Mouse (Mus musculus) lung, adult 2 months (tissue): ENCODE data around the gene Defb35. TPM values are rescaled to one million over a fixed set of nuclear protein-coding genes. Genes with fewer than 3 reads are reported as not detected.
A peak's percentile ranks its signal among the peaks of the same experiment; 100 is the strongest.
"Not testable (repeated sequence)": the region's sequence is repeated elsewhere in the genome, so short reads cannot be mapped to it uniquely, and the experiment has no call there.

ENCODE experiments used
- DNase-seq: peaks from one replicate; pipeline ENCODE4 v3.0.0; 2022
- H3K4me1 ChIP-seq: fragments of 200-500 bp; 2 replicates; pipeline ENCODE4 v1.6.1; 2011; ENCODE audit warnings: low read length; ENCODE audit not compliant: control insufficient read depth, insufficient read depth
- H3K4me3 ChIP-seq: fragments of 200-500 bp; replicated peaks from 2 replicates; pipeline ENCODE3; 2011; ENCODE audit warnings: low read depth, mild to moderate bottlenecking, control low read depth, low read length; ENCODE audit errors: extremely low read depth
- CTCF ChIP-seq: fragments of 200-500 bp; IDR thresholded peaks from 2 replicates; pipeline ENCODE4 v1.5.1; 2011; ENCODE audit warnings: mild to moderate bottlenecking, low read length, control low read depth; ENCODE audit not compliant: insufficient read depth
- POLR2A ChIP-seq: fragments of 200-500 bp; IDR thresholded peaks from 2 replicates; pipeline ENCODE4 v1.6.1; 2011; ENCODE audit warnings: low read depth, mild to moderate bottlenecking, control low read depth, low read length, borderline replicate concordance; ENCODE audit errors: extremely low read depth
- whole genome bisulfite sequencing: fragments of 180-500 bp; shearing (Covaris S2); methylation state at CpG from one replicate; pipeline ENCODE4 v1.1.7; 2018; 5-methylcytosine and 5-hydroxymethylcytosine counted together
- polyA plus RNA-seq: library from polyadenylated mRNA; depleted of rRNA; stranded (reverse); fragments of >200 nt; gene quantifications from 2 replicates; pipeline ENCODE4 v1.2.3, GENCODE M21; 2012; rRNA removed

Gene Defb35
- not detected in 2 replicates for polyA plus RNA-seq

- WGBS: 78% methylated on average over 4 of the region's 4 CpGs
Observed at GRCm38 (mm10) chr8:21938052-21938451, at the start of gene Defb35. Gene Defb35 (plus strand): TSS chr8:21938352.

DNA sequence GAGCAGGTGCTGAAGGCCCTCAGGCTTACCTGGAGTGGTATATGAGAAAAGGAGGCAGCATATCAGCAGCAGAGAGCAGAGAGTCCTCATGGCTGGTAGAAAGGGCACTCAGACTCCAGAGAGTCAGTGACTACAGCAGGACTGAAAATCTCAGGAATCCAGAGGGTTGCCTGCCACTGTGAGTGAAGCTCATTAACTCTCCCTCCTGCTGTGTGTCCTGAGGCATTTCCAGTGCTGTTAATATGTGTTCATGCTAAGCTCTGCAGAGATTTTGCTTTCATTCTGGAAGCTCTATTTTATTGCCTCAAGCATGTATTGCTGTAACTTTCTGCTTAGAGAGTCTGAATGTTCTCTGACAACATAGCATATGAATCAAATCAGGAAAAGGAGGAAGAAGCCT, 31.9 kb upstream of the Defb35 start, which contains the start of gene Defb11:
Defb11 (minus strand) TSS at position 123 of the 400 bp plus-strand sequence.
- not testable (repeated sequence) for H3K4me1 ChIP-seq, DNase-seq, H3K4me3 ChIP-seq

More at GRCm38 (mm10) chr8:21938052-21938451, at the start of gene Defb35:
- not testable (repeated sequence) for H3K4me3 ChIP-seq, H3K4me1 ChIP-seq, DNase-seq

DNA sequence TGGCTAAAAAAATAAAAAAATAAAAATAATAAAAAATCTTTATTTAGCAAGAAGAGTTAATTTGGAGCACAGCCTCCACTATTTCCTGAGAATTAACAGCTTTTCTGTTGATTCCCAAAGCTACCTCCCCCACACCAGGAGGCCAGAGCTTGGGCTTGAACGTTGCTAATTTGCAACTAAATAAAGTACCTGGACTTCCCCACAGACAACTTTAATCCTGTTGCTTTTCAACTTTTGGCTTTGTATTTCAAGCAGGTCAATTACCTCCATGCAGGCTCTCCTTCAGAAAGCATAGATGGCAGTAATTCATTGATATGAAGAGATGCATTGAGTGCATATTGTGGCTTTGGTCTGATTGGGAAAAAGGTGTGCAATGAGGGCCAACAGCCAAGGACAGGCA, 26.2 kb upstream of the Defb35 start:
- WGBS: 14% methylated on average over 1 of the region's 1 CpGs
- no peaks in the 10 kb centered on the region for H3K4me1 ChIP-seq

GRCm38 (mm10) chr8:21912554-21912953, 25.6 kb upstream of the Defb35 start:
- 13% methylated on average over 2 of the region's 2 CpGs for WGBS
- no peak for TF ChIP-seq POLR2A
- no peak for TF ChIP-seq CTCF
- H3K4me1 ChIP-seq: no peaks in the 10 kb centered on the region
- no peak overlapping the region for H3K4me3 ChIP-seq
- DNase-seq: no peak

More for the DNA sequence above, 26.2 kb upstream of the Defb35 start:
- no peak for DNase-seq
- no peak overlapping the region for H3K4me3 ChIP-seq
- TF ChIP-seq CTCF (no peak), POLR2A (no peak)

GRCm38 (mm10) chr8:21915625-21916024, 22.5 kb upstream of the Defb35 start:
- no peak for DNase-seq
- no peak for TF ChIP-seq CTCF
- no peak for TF ChIP-seq POLR2A
- H3K4me1 ChIP-seq: no peaks in the 10 kb centered on the region
- H3K4me3 ChIP-seq: no peak overlapping the region
- 78% methylated on average over 3 of the region's 3 CpGs for WGBS

- not testable (repeated sequence) for DNase-seq, H3K4me1 ChIP-seq, H3K4me3 ChIP-seq
- WGBS: 81% methylated on average over 3 of the region's 3 CpGs
Observed at GRCm38 (mm10) chr8:21930754-21931153, 7.4 kb upstream of the Defb35 start.

DNA sequence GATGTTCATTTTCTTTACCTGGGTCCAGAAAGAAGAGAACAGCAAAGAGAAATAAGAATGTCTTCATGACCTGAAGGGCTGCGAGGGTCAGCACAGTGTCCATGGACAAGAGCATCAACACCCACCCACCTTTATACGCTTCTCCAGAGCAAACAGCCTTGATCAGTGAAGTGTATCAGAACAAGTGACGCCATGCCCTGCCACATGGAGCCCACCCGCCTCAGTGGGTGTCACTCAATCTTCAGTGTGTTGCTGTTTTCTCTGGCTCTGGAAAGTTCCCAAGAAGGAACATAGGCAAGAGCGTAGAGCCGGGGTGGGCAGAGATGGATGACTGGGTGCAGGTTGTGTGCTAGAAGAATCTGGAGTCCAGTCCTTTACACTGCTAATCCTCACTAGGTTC, 5.5 kb upstream of the Defb35 start, which contains the start of gene Defb15:
Defb15 (minus strand) TSS at position 101 of the 400 bp plus-strand sequence.
- Histone ChIP-seq H3K4me1 (no peaks in the 10 kb centered on the region), H3K4me3 (no peak within 1 kb of the TSS)
- TF ChIP-seq CTCF: no peak
- TF ChIP-seq POLR2A: no peak
- WGBS: 91% methylated on average over 6 of the region's 6 CpGs
- DNase-seq: no peak

GRCm38 (mm10) chr8:21946462-21946861, 8.3 kb downstream of the Defb35 start, which contains the start of gene Defb13:
Gene Defb13 (plus strand): TSS chr8:21946762.
- no peak for TF ChIP-seq CTCF
- TF ChIP-seq POLR2A: no peak
- Histone ChIP-seq H3K4me3 (no peak within 1 kb of the TSS), H3K4me1 (no peaks in the 10 kb centered on the region)
- WGBS: 81% methylated on average over 6 of the region's 6 CpGs
- DNase-seq: no peak

DNA sequence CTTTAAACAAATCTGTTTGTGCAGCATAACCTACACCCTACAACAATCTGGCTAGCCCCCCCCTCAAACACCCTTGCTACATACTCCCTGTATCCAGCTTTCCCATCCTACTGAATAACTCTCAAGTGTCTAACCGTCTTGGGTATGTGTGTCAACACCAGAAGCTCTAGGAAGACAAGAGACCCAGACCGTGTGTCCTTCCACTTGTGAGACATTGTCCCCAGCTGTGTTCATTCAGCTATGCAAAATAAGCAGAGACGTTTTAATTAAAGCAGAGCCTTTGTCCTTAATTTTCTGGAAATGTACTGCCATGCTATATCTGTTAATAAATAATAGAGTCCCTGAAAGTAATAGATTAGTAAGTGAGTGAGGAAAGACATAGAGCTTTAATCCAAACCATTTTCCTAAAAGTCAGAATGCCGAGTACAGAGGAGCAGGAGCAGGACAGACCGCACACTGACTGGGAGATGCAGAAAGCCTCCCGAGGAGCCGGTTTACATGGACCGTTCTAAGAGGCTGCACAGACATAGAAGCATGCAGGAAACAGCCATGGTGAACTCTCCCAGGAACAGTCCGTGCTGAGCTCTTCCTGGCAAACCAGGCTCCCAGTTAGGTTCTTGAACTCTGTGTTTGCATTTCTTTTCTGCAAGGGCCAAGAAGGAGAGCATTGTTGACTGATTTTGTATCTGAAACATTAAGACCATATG, 9.3 kb downstream of the Defb35 start:
- no peak for TF ChIP-seq CTCF
- no peak for TF ChIP-seq POLR2A
- DNase-seq: no peak
- WGBS: 59% methylated on average over 9 of the region's 9 CpGs
- Histone ChIP-seq H3K4me1 (no peaks in the 10 kb centered on the region), H3K4me3 (no peak overlapping the region)

- peak; percentile 6 for DNase-seq
- TF ChIP-seq POLR2A (no peak), CTCF (peak; percentile 21; the same call in 1 of the 2 replicates)
- Histone ChIP-seq H3K4me3 (no peak overlapping the region), H3K4me1 (no peaks in the 10 kb centered on the region)
- WGBS: 6% methylated on average over 9 of the region's 9 CpGs
Observed at GRCm38 (mm10) chr8:21955321-21955720, 17.2 kb downstream of the Defb35 start.

DNA sequence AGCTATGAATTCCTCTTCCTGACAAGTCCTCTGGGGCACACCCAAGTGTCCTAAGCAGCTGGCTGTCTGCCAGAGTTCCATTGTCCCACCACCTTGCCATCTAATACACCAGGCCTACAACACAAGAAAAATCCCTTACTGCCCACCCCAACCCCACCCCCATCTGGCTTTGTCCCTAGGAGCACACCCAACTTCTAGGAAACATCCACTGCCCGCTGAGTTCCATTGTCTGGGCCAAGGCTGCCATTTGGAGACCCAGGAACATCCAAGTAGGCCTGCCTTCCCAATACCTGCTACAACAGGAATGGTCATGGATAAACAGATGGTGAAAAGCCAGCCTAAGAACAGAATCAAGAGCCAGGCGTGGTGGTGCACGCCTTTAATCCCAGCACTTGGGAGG, 18.2 kb downstream of the Defb35 start:
- Histone ChIP-seq H3K4me1 (no peaks in the 10 kb centered on the region), H3K4me3 (no peak overlapping the region)
- no peak for TF ChIP-seq POLR2A
- TF ChIP-seq CTCF: no peak
- WGBS: 75% methylated on average over 3 of the region's 3 CpGs
- no peak for DNase-seq
